Mouse (Mus musculus) urinary bladder, postnatal 25 days (tissue): Measurements from ENCODE around the gene Klk1b9.
"Not testable (repeated sequence)": the region's sequence is repeated elsewhere in the genome, so short reads cannot be mapped to it uniquely, and the experiment has no call there.

Experiments used
- DNase-seq: peaks from one replicate; pipeline ENCODE4 v3.0.0; 2022; ENCODE audit warnings: low spot score

Gene Klk1b9

GRCm38 (mm10) chr7:43975761-43976160, at the start of gene Klk1b9:
Klk1b9 (plus strand) TSS chr7:43976061.
- not testable (repeated sequence) for DNase-seq

- no peak for DNase-seq
Observed at GRCm38 (mm10) chr7:43928521-43928920, 47.3 kb upstream of the Klk1b9 start.

- DNase-seq, result no peak
Observed at GRCm38 (mm10) chr7:43932337-43932736, 43.5 kb upstream of the Klk1b9 start.

- DNase-seq, result no peak
Observed at GRCm38 (mm10) chr7:43933440-43933839, 42.4 kb upstream of the Klk1b9 start, which contains the start of gene Klk15. Klk15 (plus strand) TSS chr7:43933740.

- DNase-seq, result no peak
Observed at GRCm38 (mm10) chr7:43934747-43935146, 41.1 kb upstream of the Klk1b9 start.

GRCm38 (mm10) chr7:43936551-43936950, 39.3 kb upstream of the Klk1b9 start:
- DNase-seq, result no peak

- DNase-seq, result not testable (repeated sequence)
Observed at GRCm38 (mm10) chr7:43942293-43942692, 33.6 kb upstream of the Klk1b9 start.

- DNase-seq, result no peak
Observed at GRCm38 (mm10) chr7:43944727-43945264, 31.1 kb upstream of the Klk1b9 start.

- no peak for DNase-seq
Observed at GRCm38 (mm10) chr7:43950364-43950763, 25.5 kb upstream of the Klk1b9 start, which contains the start of gene Klk1b8. Klk1b8 (plus strand) TSS chr7:43950664.

GRCm38 (mm10) chr7:43952703-43953102, 23.2 kb upstream of the Klk1b9 start:
- no peak for DNase-seq

GRCm38 (mm10) chr7:43966451-43966850, 9.4 kb upstream of the Klk1b9 start, which contains the start of gene Klk1b1:
Klk1b1 (plus strand) TSS chr7:43966751.
- DNase-seq, result no peak

GRCm38 (mm10) chr7:43967058-43967457, 8.8 kb upstream of the Klk1b9 start:
- DNase-seq, result no peak

- DNase-seq, result no peak
Observed at GRCm38 (mm10) chr7:43967612-43968011, 8.2 kb upstream of the Klk1b9 start.

GRCm38 (mm10) chr7:43985657-43986056, 9.8 kb downstream of the Klk1b9 start:
- DNase-seq, result no peak

- DNase-seq, result not testable (repeated sequence)
Observed at GRCm38 (mm10) chr7:43994821-43995220, 19.0 kb downstream of the Klk1b9 start.

- DNase-seq, result not testable (repeated sequence)
Observed at GRCm38 (mm10) chr7:43995577-43995976, 19.7 kb downstream of the Klk1b9 start, which contains the start of gene Klk1b11. Klk1b11 (plus strand) TSS chr7:43995877.

- no peak for DNase-seq
Observed at GRCm38 (mm10) chr7:44004847-44005246, 29.0 kb downstream of the Klk1b9 start.

GRCm38 (mm10) chr7:44011868-44012267, 36.0 kb downstream of the Klk1b9 start, which contains the start of gene Klk1b26:
Klk1b26 (plus strand) TSS chr7:44012168.
- DNase-seq, result not testable (repeated sequence)

GRCm38 (mm10) chr7:44014666-44015065, 38.8 kb downstream of the Klk1b9 start:
- DNase-seq, result not testable (repeated sequence)

- DNase-seq, result no peak
Observed at GRCm38 (mm10) chr7:44015071-44015470, 39.2 kb downstream of the Klk1b9 start.
